Mouse (Mus musculus): ENCODE results near the gene Atg14. TPM values are rescaled to one million over a fixed set of nuclear protein-coding genes. Genes with fewer than 3 reads are reported as not detected.
"Not testable (repeated sequence)": the region's sequence is repeated elsewhere in the genome, so short reads cannot be mapped to it uniquely, and the experiment has no call there.

The Atg14 gene
- 19.7 and 21.0 TPM in 2 replicates for polyA plus RNA-seq (2015; fragmentation: Nextera tagmentation; extraction: Ambion mirVana)

- H3K4me1 ChIP-seq (ENCODE audit: control insufficient read depth, insufficient read depth, low read length) = peaks cover 13% of the 10 kb centered on the region
- H3K9ac ChIP-seq (ENCODE audit: low read depth, low read length); H3K4me3 ChIP-seq (ENCODE audit: low read depth, low read length); H3K4me2 ChIP-seq (ENCODE audit: low read length); ATAC-seq; H3K36me3 ChIP-seq (ENCODE audit: control insufficient read depth, insufficient read depth, low read length); H3K27ac ChIP-seq (ENCODE audit: low read length); H3K27me3 ChIP-seq (ENCODE audit: control insufficient read depth, insufficient read depth, low read depth, low read length); H3K9me3 ChIP-seq (replicated peaks; ENCODE audit: control insufficient read depth, low read length, poor library complexity, severe bottlenecking): not testable (repeated sequence)
- WGBS = 96% methylated on average over 11 of the region's 11 CpGs
Measured at GRCm38 (mm10) chr14:47570549-47570948, at the start of gene Atg14. Gene Atg14 (minus strand): TSS chr14:47570649.

GRCm38 (mm10) chr14:47618891-47619290 is 48.4 kb upstream of the Atg14 start:
- Histone ChIP-seq H3K4me3 (ENCODE audit: low read depth, low read length) (no peak overlapping the region), H3K4me1 (ENCODE audit: control insufficient read depth, insufficient read depth, low read length) (no peaks in the 10 kb centered on the region), H3K9me3 (replicated peaks; ENCODE audit: control insufficient read depth, low read length, poor library complexity, severe bottlenecking) (no peaks in the 10 kb centered on the region), H3K9ac (ENCODE audit: low read depth, low read length) (no peak overlapping the region), H3K4me2 (ENCODE audit: low read length) (no peak overlapping the region), H3K27ac (ENCODE audit: low read length) (no peak overlapping the region), H3K36me3 (ENCODE audit: control insufficient read depth, insufficient read depth, low read length) (no peaks in the 10 kb centered on the region), H3K27me3 (ENCODE audit: control insufficient read depth, insufficient read depth, low read depth, low read length) (no peaks in the 10 kb centered on the region)
- 85% methylated on average over 5 of the region's 5 CpGs for WGBS
- no peak for ATAC-seq

DNA sequence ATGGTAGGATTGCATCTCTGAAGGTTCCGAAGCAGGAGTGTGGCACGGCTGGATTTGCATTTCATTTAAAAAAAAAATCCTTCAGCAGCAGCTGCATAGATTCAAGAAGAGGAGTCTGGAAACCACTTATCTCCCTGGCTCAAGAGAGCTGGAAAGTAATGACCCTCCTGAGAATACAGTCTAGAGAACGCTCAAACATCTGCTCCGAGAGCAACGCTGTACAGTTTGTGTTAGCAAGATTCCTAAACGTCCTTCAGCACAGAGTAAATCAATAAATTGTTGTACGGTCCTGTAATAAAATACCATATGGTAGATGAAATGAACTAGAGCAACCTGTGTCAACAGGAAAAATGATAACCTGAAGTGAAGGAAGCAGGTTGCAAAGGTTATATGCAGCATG is 42.8 kb upstream of the Atg14 start:
- Histone ChIP-seq H3K27me3 (ENCODE audit: control insufficient read depth, insufficient read depth, low read depth, low read length) (no peaks in the 10 kb centered on the region), H3K27ac (ENCODE audit: low read length) (no peak overlapping the region), H3K4me1 (ENCODE audit: control insufficient read depth, insufficient read depth, low read length) (no peaks in the 10 kb centered on the region), H3K9ac (ENCODE audit: low read depth, low read length) (no peak overlapping the region), H3K4me2 (ENCODE audit: low read length) (no peak overlapping the region), H3K9me3 (replicated peaks; ENCODE audit: control insufficient read depth, low read length, poor library complexity, severe bottlenecking) (no peaks in the 10 kb centered on the region), H3K36me3 (ENCODE audit: control insufficient read depth, insufficient read depth, low read length) (no peaks in the 10 kb centered on the region), H3K4me3 (ENCODE audit: low read depth, low read length) (no peak overlapping the region)
- no peak for ATAC-seq
- WGBS = 72% methylated on average over 7 of the region's 7 CpGs

- peak overlapping the region; percentile 54; the same call in 1 of the 2 replicates for H3K27ac ChIP-seq (ENCODE audit: low read length)
- peak overlapping the region; percentile 44 for H3K4me2 ChIP-seq (ENCODE audit: low read length)
- H3K9ac ChIP-seq (ENCODE audit: low read depth, low read length) = peak overlapping the region; percentile 52; the same call in 1 of the 2 replicates
- WGBS = 25% methylated on average over 11 of the region's 11 CpGs
- no peaks in the 10 kb centered on the region for H3K9me3 ChIP-seq (replicated peaks; ENCODE audit: control insufficient read depth, low read length, poor library complexity, severe bottlenecking)
- ATAC-seq = peak; percentile 68; the same call in 1 of the 2 replicates
- no peaks in the 10 kb centered on the region for H3K27me3 ChIP-seq (ENCODE audit: control insufficient read depth, insufficient read depth, low read depth, low read length)
- H3K4me3 ChIP-seq (ENCODE audit: low read depth, low read length) = peak overlapping the region; percentile 19
- no peaks in the 10 kb centered on the region for H3K36me3 ChIP-seq (ENCODE audit: control insufficient read depth, insufficient read depth, low read length)
- peaks cover 8% of the 10 kb centered on the region for H3K4me1 ChIP-seq (ENCODE audit: control insufficient read depth, insufficient read depth, low read length)
Measured at GRCm38 (mm10) chr14:47597942-47598388, 27.5 kb upstream of the Atg14 start.

GRCm38 (mm10) chr14:47594426-47595103 is 24.1 kb upstream of the Atg14 start:
- Histone ChIP-seq H3K9ac (ENCODE audit: low read depth, low read length) (no peak overlapping the region), H3K4me2 (ENCODE audit: low read length) (no peak overlapping the region), H3K4me1 (ENCODE audit: control insufficient read depth, insufficient read depth, low read length) (peaks cover 8% of the 10 kb centered on the region), H3K27me3 (ENCODE audit: control insufficient read depth, insufficient read depth, low read depth, low read length) (no peaks in the 10 kb centered on the region), H3K9me3 (replicated peaks; ENCODE audit: control insufficient read depth, low read length, poor library complexity, severe bottlenecking) (no peaks in the 10 kb centered on the region), H3K27ac (ENCODE audit: low read length) (no peak overlapping the region), H3K36me3 (ENCODE audit: control insufficient read depth, insufficient read depth, low read length) (no peaks in the 10 kb centered on the region), H3K4me3 (ENCODE audit: low read depth, low read length) (no peak overlapping the region)
- no peak for ATAC-seq
- 55% methylated on average over 7 of the region's 7 CpGs for WGBS

GRCm38 (mm10) chr14:47590391-47590975 is 20.0 kb upstream of the Atg14 start:
- no peaks in the 10 kb centered on the region for H3K9me3 ChIP-seq (replicated peaks; ENCODE audit: control insufficient read depth, low read length, poor library complexity, severe bottlenecking)
- H3K4me2 ChIP-seq (ENCODE audit: low read length) = no peak overlapping the region
- H3K4me1 ChIP-seq (ENCODE audit: control insufficient read depth, insufficient read depth, low read length) = no peaks in the 10 kb centered on the region
- no peak overlapping the region for H3K4me3 ChIP-seq (ENCODE audit: low read depth, low read length)
- no peaks in the 10 kb centered on the region for H3K36me3 ChIP-seq (ENCODE audit: control insufficient read depth, insufficient read depth, low read length)
- H3K9ac ChIP-seq (ENCODE audit: low read depth, low read length) = no peak overlapping the region
- no peaks in the 10 kb centered on the region for H3K27me3 ChIP-seq (ENCODE audit: control insufficient read depth, insufficient read depth, low read depth, low read length)
- WGBS = 65% methylated on average over 10 of the region's 10 CpGs
- H3K27ac ChIP-seq (ENCODE audit: low read length) = no peak overlapping the region
- no peak for ATAC-seq

DNA sequence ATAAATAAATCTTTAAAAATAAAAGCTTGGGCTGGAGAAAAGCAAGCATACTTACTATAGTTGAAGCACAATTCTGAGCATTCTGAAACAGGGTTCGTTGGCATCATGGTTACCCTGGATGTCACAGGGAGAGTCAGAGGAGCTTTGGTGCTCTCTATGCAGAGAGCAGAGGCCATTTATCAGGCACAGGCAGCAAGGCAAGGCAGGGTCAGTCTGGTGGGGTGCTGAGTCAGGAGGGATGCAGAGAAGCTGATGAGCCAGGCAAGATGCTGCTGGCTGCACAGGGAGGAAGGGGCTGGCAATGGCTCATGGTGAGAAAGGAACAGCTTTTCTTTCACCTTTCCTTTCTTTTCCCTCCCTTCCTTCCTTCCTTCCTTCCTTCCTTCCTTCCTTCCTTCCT is 19.0 kb upstream of the Atg14 start:
- Histone ChIP-seq H3K27ac (ENCODE audit: low read length) (no peak overlapping the region), H3K9ac (ENCODE audit: low read depth, low read length) (no peak overlapping the region), H3K36me3 (ENCODE audit: control insufficient read depth, insufficient read depth, low read length) (no peaks in the 10 kb centered on the region), H3K4me3 (ENCODE audit: low read depth, low read length) (no peak overlapping the region), H3K27me3 (ENCODE audit: control insufficient read depth, insufficient read depth, low read depth, low read length) (no peaks in the 10 kb centered on the region), H3K4me1 (ENCODE audit: control insufficient read depth, insufficient read depth, low read length) (no peaks in the 10 kb centered on the region), H3K9me3 (replicated peaks; ENCODE audit: control insufficient read depth, low read length, poor library complexity, severe bottlenecking) (no peaks in the 10 kb centered on the region), H3K4me2 (ENCODE audit: low read length) (no peak overlapping the region)
- 97% methylated on average over 1 of the region's 1 CpGs for WGBS
- no peak for ATAC-seq

- H3K36me3 ChIP-seq (ENCODE audit: control insufficient read depth, insufficient read depth, low read length) = no peaks in the 10 kb centered on the region
- no peaks in the 10 kb centered on the region for H3K9me3 ChIP-seq (replicated peaks; ENCODE audit: control insufficient read depth, low read length, poor library complexity, severe bottlenecking)
- ATAC-seq = no peak
- no peak overlapping the region for H3K4me3 ChIP-seq (ENCODE audit: low read depth, low read length)
- no peaks in the 10 kb centered on the region for H3K27me3 ChIP-seq (ENCODE audit: control insufficient read depth, insufficient read depth, low read depth, low read length)
- no peaks in the 10 kb centered on the region for H3K4me1 ChIP-seq (ENCODE audit: control insufficient read depth, insufficient read depth, low read length)
- H3K9ac ChIP-seq (ENCODE audit: low read depth, low read length) = no peak overlapping the region
- no peak overlapping the region for H3K27ac ChIP-seq (ENCODE audit: low read length)
- H3K4me2 ChIP-seq (ENCODE audit: low read length) = no peak overlapping the region
Measured at GRCm38 (mm10) chr14:47584346-47584745, 13.9 kb upstream of the Atg14 start.

GRCm38 (mm10) chr14:47581681-47582080 is 11.2 kb upstream of the Atg14 start:
- ATAC-seq = no peak
- WGBS = 77% methylated on average over 2 of the region's 2 CpGs
- no peak overlapping the region for H3K4me2 ChIP-seq (ENCODE audit: low read length)

More at GRCm38 (mm10) chr14:47581681-47582080, 11.2 kb upstream of the Atg14 start:
- H3K4me1 ChIP-seq (ENCODE audit: control insufficient read depth, insufficient read depth, low read length) = no peaks in the 10 kb centered on the region
- H3K27me3 ChIP-seq (ENCODE audit: control insufficient read depth, insufficient read depth, low read depth, low read length) = no peaks in the 10 kb centered on the region
- H3K36me3 ChIP-seq (ENCODE audit: control insufficient read depth, insufficient read depth, low read length) = no peaks in the 10 kb centered on the region
- H3K4me3 ChIP-seq (ENCODE audit: low read depth, low read length) = no peak overlapping the region
- no peak overlapping the region for H3K9ac ChIP-seq (ENCODE audit: low read depth, low read length)
- no peaks in the 10 kb centered on the region for H3K9me3 ChIP-seq (replicated peaks; ENCODE audit: control insufficient read depth, low read length, poor library complexity, severe bottlenecking)
- no peak overlapping the region for H3K27ac ChIP-seq (ENCODE audit: low read length)

Data from midbrain, embryonic 16.5 days (tissue).